Mouse (Mus musculus) bone marrow macrophage, adult 2 months (primary cell): ENCODE data around the gene Cend1. TPM values are rescaled to one million over a fixed set of nuclear protein-coding genes. Genes with fewer than 3 reads are reported as not detected.

Experiments used
- H3K27ac ChIP-seq: 2 replicates; pipeline ENCODE4 v1.5.1; 2012; ENCODE audit warnings: low read depth, low read length; ENCODE audit not compliant: insufficient read depth
- H3K4me1 ChIP-seq: 2 replicates; pipeline ENCODE4 v1.6.1; 2012; ENCODE audit warnings: low read length; ENCODE audit not compliant: control insufficient read depth, insufficient read depth
- H3K4me3 ChIP-seq: 2 replicates; pipeline ENCODE4 v1.5.1; 2012; ENCODE audit warnings: mild to moderate bottlenecking, low read length, moderate library complexity; ENCODE audit not compliant: insufficient read depth
- CTCF ChIP-seq: IDR thresholded peaks from 2 replicates; pipeline ENCODE4 v1.5.1; 2012; ENCODE audit warnings: low read depth, mild to moderate bottlenecking, low read length, moderate library complexity
- POLR2A ChIP-seq: IDR thresholded peaks from 2 replicates; pipeline ENCODE4 v1.6.1; 2012; ENCODE audit warnings: mild to moderate bottlenecking, low read depth, low read length, borderline replicate concordance
- polyA plus RNA-seq: library from polyadenylated mRNA; stranded (reverse); fragments of >200 nt; gene quantifications from 2 replicates; pipeline ENCODE4 v1.2.4, GENCODE M21; 2012; ENCODE audit not compliant: missing spikeins, insufficient read depth, insufficient read length

Cend1 gene
- polyA plus RNA-seq, 1 experiment: not detected

GRCm38 (mm10) chr7:141443828-141444237 is 14.5 kb upstream of the Cend1 start, which contains the start of gene Pidd1:
Gene Pidd1 (minus strand): TSS chr7:141444025.
- TF ChIP-seq POLR2A (no peak), CTCF (no peak)
- peak within 1 kb of the TSS; percentile 60 for H3K27ac ChIP-seq
- peaks cover 15% of the 10 kb centered on the region for H3K4me1 ChIP-seq
- H3K4me3 ChIP-seq: peak within 1 kb of the TSS; percentile 71

GRCm38 (mm10) chr7:141443081-141443821 is 14.0 kb upstream of the Cend1 start:
- TF ChIP-seq CTCF: no peak
- no peak for TF ChIP-seq POLR2A
- H3K4me1 ChIP-seq: peaks cover 11% of the 10 kb centered on the region
- 0 out of 2 replicates have a peak overlapping the region, but pooled peaks have one; percentile 6 for H3K27ac ChIP-seq
- H3K4me3 ChIP-seq: peak overlapping the region; percentile 71

GRCm38 (mm10) chr7:141442199-141442598 is 12.9 kb upstream of the Cend1 start:
- TF ChIP-seq CTCF (no peak), POLR2A (no peak)
- Histone ChIP-seq H3K27ac (no peak overlapping the region), H3K4me3 (peak overlapping the region; percentile 71; the same call in 1 of the 2 replicates), H3K4me1 (peaks cover 11% of the 10 kb centered on the region)

GRCm38 (mm10) chr7:141441460-141441859 is 12.2 kb upstream of the Cend1 start:
- TF ChIP-seq POLR2A (no peak), CTCF (no peak)
- no peak overlapping the region for H3K4me3 ChIP-seq
- H3K4me1 ChIP-seq: peaks cover 8% of the 10 kb centered on the region
- no peak overlapping the region for H3K27ac ChIP-seq

- H3K27ac ChIP-seq: no peak overlapping the region
- H3K4me3 ChIP-seq: no peak overlapping the region
- TF ChIP-seq CTCF: peak; percentile 93
- TF ChIP-seq POLR2A: no peak
- peaks cover 15% of the 10 kb centered on the region for H3K4me1 ChIP-seq
Measured at GRCm38 (mm10) chr7:141440613-141441012, 11.3 kb upstream of the Cend1 start.

- H3K4me1 ChIP-seq: peaks cover 18% of the 10 kb centered on the region
- TF ChIP-seq POLR2A (no peak), CTCF (no peak)
- H3K27ac ChIP-seq: no peak overlapping the region
- H3K4me3 ChIP-seq: no peak overlapping the region
Measured at GRCm38 (mm10) chr7:141439811-141440210, 10.5 kb upstream of the Cend1 start.

- TF ChIP-seq POLR2A: no peak
- TF ChIP-seq CTCF: no peak
- H3K4me1 ChIP-seq: peaks cover 17% of the 10 kb centered on the region
- no peak overlapping the region for H3K27ac ChIP-seq
- H3K4me3 ChIP-seq: no peak overlapping the region
Measured at GRCm38 (mm10) chr7:141439140-141439679, 9.9 kb upstream of the Cend1 start.

GRCm38 (mm10) chr7:141438201-141438968 is 9.1 kb upstream of the Cend1 start:
- Histone ChIP-seq H3K4me1 (peaks cover 17% of the 10 kb centered on the region), H3K4me3 (no peak overlapping the region), H3K27ac (no peak overlapping the region)
- TF ChIP-seq POLR2A: no peak
- no peak for TF ChIP-seq CTCF

- peak within 1 kb of the TSS; percentile 58 for H3K27ac ChIP-seq
- H3K4me3 ChIP-seq: peak within 1 kb of the TSS; percentile 94
- peaks cover 15% of the 10 kb centered on the region for H3K4me1 ChIP-seq
- peak; percentile 61 for TF ChIP-seq CTCF
- TF ChIP-seq POLR2A: no peak
Measured at GRCm38 (mm10) chr7:141437178-141438120, 8.2 kb upstream of the Cend1 start, which contains the start of gene Slc25a22. Gene Slc25a22 (minus strand): TSS chr7:141437892.
